Mouse (Mus musculus): ENCODE measurements around the gene Psen2. TPM values are rescaled to one million over a fixed set of nuclear protein-coding genes. Genes with fewer than 3 reads are reported as not detected.
A peak's percentile ranks its signal among the peaks of the same experiment; 100 is the strongest.

Psen2 gene
- polyA plus RNA-seq, 1 experiment from 2014 or later, result 15.1 TPM

GRCm38 (mm10) chr1:180197956-180198355 lies 65.3 kb downstream of the Psen2 start:
- H3K9ac ChIP-seq, result no peak overlapping the region
- H3K4me3 ChIP-seq, result no peak overlapping the region
- H3K27ac ChIP-seq (ENCODE audit: poor library complexity, severe bottlenecking), result no peak overlapping the region
- H3K36me3 ChIP-seq, result no peaks in the 10 kb centered on the region
- no peak for ATAC-seq (ENCODE audit: insufficient number of reproducible peaks, low FRiP score)
- WGBS, result 73% methylated on average over 3 of the region's 3 CpGs
- peaks cover 26% of the 10 kb centered on the region for H3K4me1 ChIP-seq (replicated peaks)
- no peaks in the 10 kb centered on the region; the same call in 1 of the 2 replicates for H3K27me3 ChIP-seq (replicated peaks)
- no peaks in the 10 kb centered on the region for H3K9me3 ChIP-seq (replicated peaks)
- H3K4me2 ChIP-seq, result no peak overlapping the region

GRCm38 (mm10) chr1:180196508-180196907 lies 66.7 kb downstream of the Psen2 start:
- 86% methylated on average over 9 of the region's 9 CpGs for WGBS
- no peaks in the 10 kb centered on the region for H3K36me3 ChIP-seq
- peaks cover 37% of the 10 kb centered on the region for H3K4me1 ChIP-seq (replicated peaks)
- no peaks in the 10 kb centered on the region for H3K9me3 ChIP-seq (replicated peaks)
- peak overlapping the region; percentile 95 for H3K4me2 ChIP-seq
- no peaks in the 10 kb centered on the region; the same call in 1 of the 2 replicates for H3K27me3 ChIP-seq (replicated peaks)
- H3K27ac ChIP-seq (ENCODE audit: poor library complexity, severe bottlenecking), result no peak overlapping the region
- peak overlapping the region; percentile 61 for H3K4me3 ChIP-seq
- ATAC-seq (ENCODE audit: insufficient number of reproducible peaks, low FRiP score), result no peak
- peak overlapping the region; percentile 37; the same call in 1 of the 2 replicates for H3K9ac ChIP-seq

- Histone ChIP-seq H3K27me3 (replicated peaks) (peaks cover 4% of the 10 kb centered on the region; the same call in 1 of the 2 replicates), H3K4me2 (peak overlapping the region; percentile 95), H3K9ac (peak overlapping the region; percentile 74), H3K9me3 (replicated peaks) (no peaks in the 10 kb centered on the region), H3K4me1 (replicated peaks) (peaks cover 41% of the 10 kb centered on the region), H3K4me3 (peak overlapping the region; percentile 61), H3K27ac (ENCODE audit: poor library complexity, severe bottlenecking) (peak overlapping the region; percentile 65; the same call in 1 of the 2 replicates), H3K36me3 (no peaks in the 10 kb centered on the region)
- peak; percentile 100 for ATAC-seq (ENCODE audit: insufficient number of reproducible peaks, low FRiP score)
- under 1% methylated on average over 57 of the region's 57 CpGs for WGBS
Observed at GRCm38 (mm10) chr1:180195703-180196381, 67.4 kb downstream of the Psen2 start.

- H3K4me2 ChIP-seq, result peak overlapping the region; percentile 95
- peak; percentile 41; the same call in 1 of the 2 replicates for ATAC-seq (ENCODE audit: insufficient number of reproducible peaks, low FRiP score)
- H3K36me3 ChIP-seq, result no peaks in the 10 kb centered on the region
- peaks cover 4% of the 10 kb centered on the region; the same call in 1 of the 2 replicates for H3K27me3 ChIP-seq (replicated peaks)
- peak overlapping the region; percentile 74 for H3K9ac ChIP-seq
- peaks cover 45% of the 10 kb centered on the region for H3K4me1 ChIP-seq (replicated peaks)
- peak overlapping the region; percentile 65 for H3K27ac ChIP-seq (ENCODE audit: poor library complexity, severe bottlenecking)
- WGBS, result 17% methylated on average over 9 of the region's 9 CpGs
- H3K4me3 ChIP-seq, result peak overlapping the region; percentile 61
- no peaks in the 10 kb centered on the region for H3K9me3 ChIP-seq (replicated peaks)
Observed at GRCm38 (mm10) chr1:180194781-180195471, 68.3 kb downstream of the Psen2 start.

- Histone ChIP-seq H3K9me3 (replicated peaks) (no peaks in the 10 kb centered on the region), H3K4me3 (no peak overlapping the region), H3K4me2 (peak overlapping the region; percentile 95), H3K9ac (no peak overlapping the region), H3K27ac (ENCODE audit: poor library complexity, severe bottlenecking) (no peak overlapping the region), H3K27me3 (replicated peaks) (peaks cover 4% of the 10 kb centered on the region; the same call in 1 of the 2 replicates), H3K4me1 (replicated peaks) (peaks cover 41% of the 10 kb centered on the region), H3K36me3 (no peaks in the 10 kb centered on the region)
- WGBS, result 82% methylated on average over 9 of the region's 9 CpGs
- ATAC-seq (ENCODE audit: insufficient number of reproducible peaks, low FRiP score), result no peak
Observed at GRCm38 (mm10) chr1:180194048-180194447, 69.2 kb downstream of the Psen2 start.

- Histone ChIP-seq H3K9ac (no peak overlapping the region), H3K4me1 (replicated peaks) (peaks cover 44% of the 10 kb centered on the region), H3K4me3 (no peak overlapping the region)
Observed at GRCm38 (mm10) chr1:180193391-180193935, 69.8 kb downstream of the Psen2 start.

GRCm38 (mm10) chr1:180192866-180193265 lies 70.4 kb downstream of the Psen2 start:
- Histone ChIP-seq H3K9ac (no peak overlapping the region), H3K9me3 (replicated peaks) (0 out of 2 replicates have a peak, but pooled peaks cover 3% of the 10 kb centered on the region), H3K27me3 (replicated peaks) (peaks cover 4% of the 10 kb centered on the region; the same call in 1 of the 2 replicates), H3K4me3 (no peak overlapping the region), H3K36me3 (no peaks in the 10 kb centered on the region), H3K4me1 (replicated peaks) (peaks cover 44% of the 10 kb centered on the region), H3K27ac (ENCODE audit: poor library complexity, severe bottlenecking) (no peak overlapping the region), H3K4me2 (no peak overlapping the region)
- no peak for ATAC-seq (ENCODE audit: insufficient number of reproducible peaks, low FRiP score)
- WGBS, result 48% methylated on average over 4 of the region's 4 CpGs

More at GRCm38 (mm10) chr1:180193391-180193935, 69.8 kb downstream of the Psen2 start:
- H3K4me2 ChIP-seq, result no peak overlapping the region
- H3K9me3 ChIP-seq (replicated peaks), result no peaks in the 10 kb centered on the region
- H3K36me3 ChIP-seq, result no peaks in the 10 kb centered on the region
- peaks cover 4% of the 10 kb centered on the region; the same call in 1 of the 2 replicates for H3K27me3 ChIP-seq (replicated peaks)
- no peak for ATAC-seq (ENCODE audit: insufficient number of reproducible peaks, low FRiP score)
- H3K27ac ChIP-seq (ENCODE audit: poor library complexity, severe bottlenecking), result no peak overlapping the region
- 69% methylated on average over 8 of the region's 8 CpGs for WGBS

GRCm38 (mm10) chr1:180191651-180192220 lies 71.5 kb downstream of the Psen2 start:
- Histone ChIP-seq H3K36me3 (no peaks in the 10 kb centered on the region), H3K9ac (no peak overlapping the region), H3K27me3 (replicated peaks) (peaks cover 4% of the 10 kb centered on the region; the same call in 1 of the 2 replicates), H3K27ac (ENCODE audit: poor library complexity, severe bottlenecking) (no peak overlapping the region), H3K4me3 (no peak overlapping the region), H3K4me2 (no peak overlapping the region), H3K4me1 (replicated peaks) (peaks cover 46% of the 10 kb centered on the region), H3K9me3 (replicated peaks) (0 out of 2 replicates have a peak, but pooled peaks cover 3% of the 10 kb centered on the region)
- ATAC-seq (ENCODE audit: insufficient number of reproducible peaks, low FRiP score), result no peak
- 69% methylated on average over 7 of the region's 7 CpGs for whole genome bisulfite sequencing

GRCm38 (mm10) chr1:180191112-180191511 lies 72.1 kb downstream of the Psen2 start:
- H3K27ac ChIP-seq (ENCODE audit: poor library complexity, severe bottlenecking), result no peak overlapping the region
- H3K9me3 ChIP-seq (replicated peaks), result 0 out of 2 replicates have a peak, but pooled peaks cover 3% of the 10 kb centered on the region
- H3K4me3 ChIP-seq, result no peak overlapping the region
- peaks cover 4% of the 10 kb centered on the region; the same call in 1 of the 2 replicates for H3K27me3 ChIP-seq (replicated peaks)
- 77% methylated on average over 8 of the region's 8 CpGs for WGBS
- no peak overlapping the region for H3K9ac ChIP-seq
- no peaks in the 10 kb centered on the region for H3K36me3 ChIP-seq
- peaks cover 47% of the 10 kb centered on the region for H3K4me1 ChIP-seq (replicated peaks)
- no peak overlapping the region for H3K4me2 ChIP-seq
- ATAC-seq (ENCODE audit: insufficient number of reproducible peaks, low FRiP score), result no peak

GRCm38 (mm10) chr1:180188951-180189350 lies 74.3 kb downstream of the Psen2 start:
- Histone ChIP-seq H3K9me3 (replicated peaks) (0 out of 2 replicates have a peak, but pooled peaks cover 3% of the 10 kb centered on the region), H3K27ac (ENCODE audit: poor library complexity, severe bottlenecking) (no peak overlapping the region), H3K27me3 (replicated peaks) (peaks cover 4% of the 10 kb centered on the region; the same call in 1 of the 2 replicates), H3K36me3 (no peaks in the 10 kb centered on the region), H3K4me2 (no peak overlapping the region), H3K9ac (no peak overlapping the region), H3K4me3 (no peak overlapping the region), H3K4me1 (replicated peaks) (peaks cover 50% of the 10 kb centered on the region)
- ATAC-seq (ENCODE audit: insufficient number of reproducible peaks, low FRiP score), result no peak
- 67% methylated on average over 4 of the region's 4 CpGs for WGBS
